Mouse (Mus musculus) left cerebral cortex, adult 18-20 months (tissue): ENCODE results near the gene Myh11. TPM values are rescaled to one million over a fixed set of nuclear protein-coding genes. Genes with fewer than 3 reads are reported as not detected.
A peak's percentile ranks its signal among the peaks of the same experiment; 100 is the strongest.
"Not testable (repeated sequence)": the region's sequence is repeated elsewhere in the genome, so short reads cannot be mapped to it uniquely, and the experiment has no call there.

ENCODE experiments used
- DNase-seq, 2 experiments: peaks; one replicate each; pipeline ENCODE4 v3.0.0; 2021 to 2022; ENCODE audit warnings: low spot score in 2 of 2, mixed read lengths in 1 of 2
- microRNA-seq, 2 experiments: library from miRNA; unstranded; fragments of <30 nt; microRNA quantifications; one replicate each; pipeline ENCODE4 v1.2.0; 2021
- total RNA-seq, 2 experiments: library from RNA; stranded (reverse); gene quantifications; 2 replicates each; pipeline ENCODE4 v1.2.3; 2021

Gene Myh11
- total RNA-seq, 2 experiments from 2014 or later = 3.0 to 3.8 TPM

GRCm38 (mm10) chr16:14180163-14180733 is 110.9 kb downstream of the Myh11 start:
- no peak for DNase-seq

GRCm38 (mm10) chr16:14178041-14178440 is 113.1 kb downstream of the Myh11 start:
- DNase-seq = no peak

- no peak for DNase-seq
Measured at GRCm38 (mm10) chr16:14169706-14170105, 121.5 kb downstream of the Myh11 start.

DNA sequence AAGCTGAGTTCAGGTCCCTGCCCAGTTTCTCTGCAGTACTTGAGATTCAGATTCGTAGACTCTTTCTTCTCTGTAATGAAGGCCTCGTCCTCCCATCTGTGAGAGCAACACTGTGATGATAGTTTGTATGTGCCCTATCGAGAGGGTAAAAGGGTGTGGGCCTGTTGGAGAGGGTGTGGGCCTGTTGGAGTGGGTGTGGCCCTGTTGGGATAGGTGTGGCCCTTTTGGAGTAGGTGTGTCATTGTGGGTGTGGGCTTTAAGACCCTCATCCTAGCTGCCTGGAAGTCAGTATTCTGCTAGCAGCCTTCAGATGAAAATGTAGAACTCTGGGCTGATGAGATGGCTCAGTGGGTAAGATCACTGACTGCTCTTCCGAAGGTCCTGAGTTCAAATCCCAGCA is 124.7 kb downstream of the Myh11 start:
- DNase-seq = no peak

DNA sequence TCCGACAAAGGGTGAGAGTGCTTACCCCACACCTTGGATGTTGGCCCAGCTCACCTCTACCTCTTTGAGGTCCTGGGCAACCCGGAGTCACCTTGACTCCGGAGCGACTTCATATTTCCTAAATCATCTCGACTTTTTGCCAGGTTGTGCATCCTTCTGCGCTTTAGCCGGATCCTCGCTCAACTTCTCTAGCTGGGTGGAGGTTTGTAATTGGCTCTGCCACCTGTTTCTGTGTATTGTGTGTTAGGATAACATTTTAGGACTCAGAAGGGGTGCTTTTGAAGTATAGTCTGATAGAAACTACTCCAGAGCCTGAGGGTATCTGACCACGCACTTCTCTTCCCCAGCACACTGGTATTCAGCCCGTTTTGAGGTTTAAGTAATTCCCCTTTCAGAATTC is 127.4 kb downstream of the Myh11 start:
- DNase-seq = no peak

GRCm38 (mm10) chr16:14162988-14163416 is 128.2 kb downstream of the Myh11 start, which contains the start of the genes Nde1 and Marf1:
Nde1 (plus strand) TSS chr16:14163275.
Marf1 (minus strand) TSS chr16:14163351.
- DNase-seq = peak; percentile 68 to 81

GRCm38 (mm10) chr16:14160941-14161340 is 130.2 kb downstream of the Myh11 start:
- DNase-seq = no peak

DNA sequence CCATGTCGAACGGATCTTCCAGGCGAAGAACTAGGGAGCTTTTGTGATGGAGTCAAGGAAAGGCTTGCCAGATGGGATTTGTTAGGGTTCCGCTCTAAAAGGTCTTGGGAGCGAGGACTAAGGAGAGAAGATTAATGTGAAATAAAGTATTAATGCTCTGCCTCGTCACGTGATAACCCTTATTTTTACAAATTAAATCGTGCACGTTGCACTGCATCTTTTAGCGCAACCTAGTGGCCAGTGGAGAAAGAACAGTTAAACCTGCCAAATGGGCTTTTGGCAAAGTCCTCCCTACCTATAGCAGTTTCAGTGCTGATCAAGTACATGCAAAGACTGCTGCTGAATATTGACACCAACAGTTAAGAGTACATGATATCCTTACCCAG is 131.4 kb downstream of the Myh11 start:
- peak; percentile 66 to 73 for DNase-seq

GRCm38 (mm10) chr16:14158936-14159745 is 132.0 kb downstream of the Myh11 start:
- DNase-seq = peak; percentile 98 to 99

DNA sequence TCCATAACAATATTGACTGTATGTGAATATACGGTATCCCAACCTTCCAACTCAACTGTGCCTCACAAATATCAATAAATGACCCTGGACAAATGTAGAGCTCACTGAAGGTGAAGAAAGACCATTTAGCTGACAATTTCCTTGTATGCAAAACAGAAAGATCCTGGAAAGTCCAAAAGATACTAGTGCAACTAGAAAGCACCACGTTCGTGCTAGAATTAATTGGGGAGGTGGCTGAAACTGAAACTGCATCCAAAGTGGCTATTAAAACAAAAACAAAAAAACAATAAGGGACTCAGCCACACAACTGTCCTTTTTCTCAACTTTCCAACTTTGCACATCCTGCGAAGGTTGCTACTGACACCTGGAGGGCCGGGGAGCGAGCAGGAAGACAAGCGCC is 132.6 kb downstream of the Myh11 start:
- no peak for DNase-seq

DNA sequence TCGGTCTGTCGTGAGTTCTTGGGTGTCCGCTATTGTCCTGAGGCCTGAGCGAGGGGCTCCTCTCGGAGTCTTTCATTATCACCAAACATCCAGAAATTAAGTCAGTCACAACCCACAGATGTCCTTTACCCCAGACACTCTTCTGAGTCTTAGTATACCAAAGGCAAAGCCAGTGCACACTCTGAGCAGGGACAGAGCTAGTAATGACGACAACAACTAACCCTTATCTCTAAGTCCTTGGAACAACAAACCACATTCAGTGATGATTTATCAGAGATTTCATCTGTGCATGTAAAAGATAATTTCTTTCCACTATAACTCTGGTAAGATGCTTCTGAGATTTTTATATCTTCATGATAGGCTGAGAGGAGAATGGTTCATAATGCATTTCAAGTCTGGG is 134.9 kb downstream of the Myh11 start:
- DNase-seq = no peak

DNA sequence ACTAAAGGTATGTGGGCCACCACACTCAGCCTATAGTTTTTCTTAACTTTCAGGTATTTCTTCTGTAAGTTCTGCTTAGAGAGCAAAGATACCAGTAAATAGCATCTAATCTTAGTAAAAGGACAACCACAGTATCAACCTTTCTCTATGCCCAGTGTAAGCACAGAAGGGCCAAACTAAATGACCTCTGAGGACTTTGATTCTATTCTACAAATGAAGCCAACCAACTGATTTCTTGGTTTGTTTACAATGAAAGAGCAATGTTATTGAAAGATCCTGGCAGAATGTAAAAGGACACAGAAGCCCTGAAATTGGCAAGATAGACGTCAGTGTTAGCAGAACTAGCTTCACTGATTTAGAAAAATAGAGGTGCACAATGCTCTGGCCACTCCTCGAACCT is 135.5 kb downstream of the Myh11 start:
- DNase-seq = not testable (repeated sequence)

DNA sequence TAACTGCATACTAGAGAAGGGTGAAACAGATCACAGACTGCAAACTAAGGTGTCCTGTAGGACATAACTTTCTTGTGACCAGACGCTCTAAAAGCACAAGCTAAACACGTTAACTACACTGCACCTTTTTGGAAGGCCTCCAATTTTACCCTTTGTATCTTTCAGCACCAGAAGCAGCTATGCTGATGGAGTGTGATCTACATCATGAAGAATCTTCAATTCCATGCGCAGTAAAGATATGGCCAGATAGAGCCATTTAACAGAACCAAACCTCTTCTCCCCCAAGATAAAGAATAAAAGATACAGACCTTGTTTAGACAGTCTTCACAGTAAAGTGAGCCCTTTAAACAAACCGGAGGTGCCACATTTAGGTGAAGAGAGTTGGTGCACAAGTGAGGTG is 139.5 kb downstream of the Myh11 start:
- DNase-seq = no peak

GRCm38 (mm10) chr16:14147712-14148111 is 143.5 kb downstream of the Myh11 start:
- no peak for DNase-seq

Small RNA genes lying within 50 kb of the gene (microRNA-seq; reads per million reads assigned to microRNA genes)
- 1,189 to 1,421 reads per million in 2 experiments for gene Mir484

Other genes with a start within 250 kb of the Myh11 start
- 10 to 100 TPM; 13.2 to 13.4 TPM for gene Nde1, start 128.1 kb downstream of the Myh11 start, total RNA-seq
- 100 to 1,000 TPM; 152 to 161 TPM for gene Marf1, start 128.0 kb downstream of the Myh11 start, total RNA-seq
- 10 to 100 TPM; 53.1 to 55.2 TPM for gene Fopnl, start 26.0 kb upstream of the Myh11 start, total RNA-seq
- gene Abcc1, start 70.2 kb upstream of the Myh11 start, total RNA-seq = 10 to 100 TPM; 14.9 to 16.5 TPM